Mouse (Mus musculus) thymus, adult 2 months (tissue): ENCODE results near the gene Tent5c. TPM values are rescaled to one million over a fixed set of nuclear protein-coding genes. Genes with fewer than 3 reads are reported as not detected.

Experiments
- DNase-seq: peaks from one replicate; pipeline ENCODE4 v3.0.0; 2021
- H3K27ac ChIP-seq: fragments of 200-500 bp; 2 replicates; pipeline ENCODE4 v1.5.1; 2012; ENCODE audit warnings: low read length, control low read depth; ENCODE audit not compliant: control insufficient read depth, insufficient read depth
- H3K27me3 ChIP-seq: fragments of 200-500 bp; 2 replicates; pipeline ENCODE4 v1.6.1; 2012; ENCODE audit warnings: mild to moderate bottlenecking, low read length, moderate library complexity, mixed read lengths; ENCODE audit not compliant: control insufficient read depth, insufficient read depth
- H3K36me3 ChIP-seq: fragments of 200-500 bp; 2 replicates; pipeline ENCODE4 v1.6.1; 2012; ENCODE audit warnings: mild to moderate bottlenecking, low read length, moderate library complexity; ENCODE audit not compliant: control insufficient read depth, insufficient read depth
- H3K4me1 ChIP-seq: fragments of 200-500 bp; replicated peaks from 2 replicates; pipeline ENCODE4 v1.6.1; 2012; ENCODE audit warnings: low read length; ENCODE audit not compliant: control insufficient read depth, insufficient read depth
- H3K4me3 ChIP-seq: fragments of 200-500 bp; 2 replicates; pipeline ENCODE4 v1.5.1; 2012; ENCODE audit warnings: mild to moderate bottlenecking, low read length, control low read depth, moderate library complexity; ENCODE audit not compliant: control insufficient read depth, insufficient read depth
- CTCF ChIP-seq: fragments of 200-500 bp; IDR thresholded peaks from 2 replicates; pipeline ENCODE4 v1.5.1; 2012; ENCODE audit warnings: mild to moderate bottlenecking, control low read depth, low read length, moderate library complexity, borderline replicate concordance; ENCODE audit not compliant: control insufficient read depth, poor library complexity, insufficient read depth; ENCODE audit errors: extremely low read depth
- POLR2A ChIP-seq: fragments of 200-500 bp; IDR thresholded peaks from 2 replicates; pipeline ENCODE4 v1.6.1; 2012; ENCODE audit warnings: mild to moderate bottlenecking, low read length, control low read depth, moderate library complexity; ENCODE audit not compliant: control insufficient read depth, poor library complexity, insufficient read depth; ENCODE audit errors: extremely low read depth
- WGBS: fragments of 180-500 bp; shearing (Covaris S2); methylation state at CpG from one replicate; pipeline ENCODE4 v1.1.7; 2018; 5-methylcytosine and 5-hydroxymethylcytosine counted together
- polyA plus RNA-seq: library from polyadenylated mRNA; depleted of rRNA; stranded (reverse); fragments of >200 nt; gene quantifications from 2 replicates; pipeline ENCODE4 v1.2.3, GENCODE M21; 2012

The Tent5c gene
- polyA plus RNA-seq, 1 experiment, result 5.7 TPM

- Histone ChIP-seq H3K36me3 (no peaks in the 10 kb centered on the region), H3K27me3 (no peaks in the 10 kb centered on the region), H3K27ac (no peak overlapping the region), H3K4me1 (no peaks in the 10 kb centered on the region), H3K4me3 (no peak overlapping the region)
- DNase-seq, result no peak
- 87% methylated on average over 4 of the region's 4 CpGs for WGBS
- TF ChIP-seq CTCF, result no peak
- no peak for TF ChIP-seq POLR2A
Measured at GRCm38 (mm10) chr3:100466551-100466950, 22.6 kb downstream of the Tent5c start.

- H3K4me1 ChIP-seq, result no peaks in the 10 kb centered on the region
- no peak overlapping the region for H3K27ac ChIP-seq
- no peaks in the 10 kb centered on the region for H3K36me3 ChIP-seq
- H3K4me3 ChIP-seq, result no peak overlapping the region
- 94% methylated on average over 5 of the region's 5 CpGs for WGBS
- no peak for DNase-seq
- no peaks in the 10 kb centered on the region for H3K27me3 ChIP-seq
- TF ChIP-seq POLR2A, result no peak
- TF ChIP-seq CTCF, result no peak
Measured at GRCm38 (mm10) chr3:100464596-100464995, 24.5 kb downstream of the Tent5c start.

GRCm38 (mm10) chr3:100463959-100464265 is 25.2 kb downstream of the Tent5c start:
- Histone ChIP-seq H3K27me3 (no peaks in the 10 kb centered on the region), H3K4me3 (no peak overlapping the region), H3K27ac (no peak overlapping the region), H3K4me1 (no peaks in the 10 kb centered on the region), H3K36me3 (no peaks in the 10 kb centered on the region)
- no peak for DNase-seq
- no peak for TF ChIP-seq POLR2A
- WGBS, result 64% methylated on average over 2 of the region's 2 CpGs

GRCm38 (mm10) chr3:100463160-100463958 is 25.8 kb downstream of the Tent5c start:
- no peak for DNase-seq
- H3K27ac ChIP-seq, result no peak overlapping the region

GRCm38 (mm10) chr3:100462235-100463083 is 26.7 kb downstream of the Tent5c start:
- Histone ChIP-seq H3K4me1 (no peaks in the 10 kb centered on the region), H3K4me3 (no peak overlapping the region), H3K27me3 (no peaks in the 10 kb centered on the region), H3K36me3 (no peaks in the 10 kb centered on the region), H3K27ac (no peak overlapping the region)
- WGBS, result 88% methylated on average over 8 of the region's 8 CpGs
- TF ChIP-seq POLR2A, result no peak
- no peak for TF ChIP-seq CTCF
- DNase-seq, result no peak

More at GRCm38 (mm10) chr3:100463160-100463958, 25.8 kb downstream of the Tent5c start:
- TF ChIP-seq POLR2A (no peak), CTCF (no peak)
- WGBS, result 90% methylated on average over 12 of the region's 12 CpGs
- Histone ChIP-seq H3K4me1 (no peaks in the 10 kb centered on the region), H3K36me3 (no peaks in the 10 kb centered on the region), H3K27me3 (no peaks in the 10 kb centered on the region), H3K4me3 (no peak overlapping the region)

GRCm38 (mm10) chr3:100460510-100460909 is 28.6 kb downstream of the Tent5c start:
- H3K4me1 ChIP-seq, result no peaks in the 10 kb centered on the region
- no peak overlapping the region for H3K27ac ChIP-seq
- H3K36me3 ChIP-seq, result no peaks in the 10 kb centered on the region
- TF ChIP-seq POLR2A (no peak), CTCF (no peak)
- no peak for DNase-seq
- WGBS, result 94% methylated on average over 2 of the region's 2 CpGs
- H3K27me3 ChIP-seq, result no peaks in the 10 kb centered on the region
- no peak overlapping the region for H3K4me3 ChIP-seq
